Mouse (Mus musculus): ENCODE measurements around the gene Cmip.

Gene Cmip

DNA sequence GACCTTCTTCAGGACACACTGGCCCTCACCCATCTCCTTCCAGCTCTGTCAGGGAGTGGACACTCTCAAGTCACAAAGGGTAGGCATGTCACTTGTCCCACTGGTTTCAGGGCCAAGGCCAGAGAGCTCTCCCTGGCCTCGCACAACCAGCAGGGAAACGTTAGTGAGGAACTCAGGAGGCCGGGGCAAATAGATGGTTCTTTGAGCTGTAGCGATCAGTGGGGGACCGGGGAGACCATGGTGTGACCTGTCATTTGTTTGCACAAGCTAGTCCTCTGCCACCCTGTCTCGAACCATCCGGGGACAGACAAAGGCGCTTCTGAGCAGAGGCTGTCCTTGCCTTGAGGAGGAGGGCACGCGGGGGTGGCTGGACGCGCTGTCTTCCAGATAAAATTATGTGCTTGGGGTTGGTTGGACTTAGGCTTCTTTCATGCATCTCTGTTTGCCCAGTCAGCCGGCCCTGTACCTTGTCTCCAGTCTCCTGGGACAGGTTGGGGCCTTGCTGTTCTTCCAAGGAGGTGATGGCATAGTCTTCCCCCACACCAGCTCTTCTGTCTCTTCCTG is 99.3 kb downstream of the Cmip start:
- DNase-seq: no peak

DNA sequence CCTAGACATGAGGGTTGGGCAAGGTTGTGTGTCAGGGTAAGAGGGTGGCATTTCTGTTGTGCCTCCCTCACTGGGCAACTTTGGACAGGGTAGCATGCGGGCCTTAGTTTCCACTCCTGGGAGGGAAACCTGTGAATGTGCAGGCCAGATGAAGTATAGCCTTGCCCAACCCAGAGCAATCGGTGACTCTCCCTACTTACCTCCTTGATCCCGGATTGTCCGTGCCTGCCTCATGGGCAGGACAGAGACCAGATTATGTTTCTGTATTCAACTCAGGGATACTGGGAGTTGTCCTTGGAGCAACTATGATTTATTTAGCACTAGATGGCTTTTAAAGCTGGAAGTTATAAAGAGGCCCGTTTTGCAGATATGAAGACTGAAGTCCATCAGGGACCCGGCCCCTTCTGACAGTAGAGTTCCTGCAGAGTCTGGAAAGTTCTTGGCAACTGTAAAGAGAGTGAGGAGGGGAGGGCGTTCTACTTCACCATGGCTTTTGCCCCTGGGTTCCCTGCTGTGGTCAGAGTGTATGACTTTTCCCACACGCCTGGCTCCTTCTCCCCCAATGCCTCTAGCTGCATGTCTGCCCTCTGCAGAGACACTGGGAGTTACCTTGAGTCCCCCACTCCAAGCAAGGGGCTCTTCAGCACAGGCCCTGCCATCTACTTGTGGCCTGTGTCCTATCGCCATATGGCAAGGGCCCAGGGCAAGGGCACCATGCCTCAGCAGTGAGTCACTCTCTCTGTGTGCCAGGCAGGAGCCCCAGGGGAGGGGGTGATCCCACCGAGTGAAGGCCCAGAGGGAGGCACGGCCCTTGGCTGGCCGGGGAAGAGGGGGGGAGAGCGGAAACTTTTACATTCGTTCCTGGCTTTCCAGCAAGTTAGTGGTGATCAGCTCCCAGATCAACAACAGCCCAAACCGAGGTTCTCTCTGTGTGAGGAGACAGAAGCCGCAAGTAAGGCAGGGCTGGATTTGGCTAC is 100.9 kb downstream of the Cmip start:
- no peak for DNase-seq

- no peak for DNase-seq
These were observed 103.5 kb downstream of the Cmip start for GRCm38 (mm10) chr8:117360172-117360930.

GRCm38 (mm10) chr8:117361595-117362437 is 105.0 kb downstream of the Cmip start:
- no peak for DNase-seq

- DNase-seq: no peak
These were observed 105.5 kb downstream of the Cmip start for GRCm38 (mm10) chr8:117362438-117362726.

GRCm38 (mm10) chr8:117363291-117363690 is 106.4 kb downstream of the Cmip start:
- no peak for DNase-seq

DNA sequence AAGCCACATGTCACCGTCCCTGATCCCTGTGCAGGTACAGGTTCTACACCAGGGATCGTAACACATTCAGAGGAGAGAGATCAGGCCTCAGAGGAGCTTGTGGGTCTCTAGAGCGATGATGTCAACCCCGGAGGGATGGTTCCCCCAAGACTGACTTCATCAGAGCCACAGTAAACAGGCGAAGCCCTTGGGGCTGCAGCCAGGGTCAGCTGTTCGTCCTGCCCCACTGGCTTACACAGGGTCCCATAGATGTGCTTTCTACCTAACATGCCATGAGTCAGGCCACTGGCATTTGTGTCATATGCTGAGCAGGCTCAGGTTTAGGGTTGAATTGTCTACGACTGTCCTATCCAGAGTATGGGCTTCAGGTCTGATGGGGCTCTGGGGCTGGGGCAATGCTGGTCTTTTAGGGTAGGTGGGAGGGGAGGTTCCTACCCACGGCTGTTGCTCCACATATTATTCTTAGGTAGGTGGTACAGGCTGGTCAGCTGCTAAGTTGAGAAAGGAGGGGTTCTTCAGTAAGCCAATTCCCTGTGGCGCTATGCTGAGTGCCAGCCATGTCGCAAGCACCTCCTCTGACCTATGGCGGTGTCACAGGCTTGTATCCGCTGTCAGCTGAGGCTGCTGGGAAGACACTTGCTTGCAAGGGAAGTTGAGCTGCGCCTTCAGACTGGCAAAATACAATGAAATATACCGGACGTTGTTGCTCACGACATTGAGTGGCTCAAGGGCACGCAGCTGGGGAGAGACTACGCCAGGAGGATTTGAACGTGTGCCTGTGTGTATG is 107.7 kb downstream of the Cmip start:
- DNase-seq: no peak

GRCm38 (mm10) chr8:117366475-117366874 is 109.6 kb downstream of the Cmip start:
- DNase-seq: no peak

DNA sequence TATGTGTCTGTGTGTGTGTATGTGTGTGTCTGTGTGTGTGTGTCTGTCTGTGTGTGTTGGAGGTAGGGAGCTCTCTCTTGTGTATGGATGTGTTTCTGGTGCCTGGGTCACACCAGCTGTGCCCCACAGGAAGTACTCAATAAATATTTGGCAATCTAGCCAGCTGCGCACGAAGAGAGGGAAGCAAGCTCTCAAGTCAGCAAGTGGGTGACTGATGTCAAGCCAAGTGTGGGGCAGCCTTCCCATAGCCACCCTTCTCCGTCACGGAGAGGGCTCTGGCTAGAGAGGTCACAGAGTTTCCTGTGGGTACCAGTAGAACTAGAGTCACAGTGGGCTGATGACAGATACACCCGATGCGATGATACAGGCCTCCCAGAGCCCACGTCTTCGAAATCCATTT is 110.6 kb downstream of the Cmip start:
- no peak for DNase-seq

- no peak for DNase-seq
These were observed 111.9 kb downstream of the Cmip start for GRCm38 (mm10) chr8:117368781-117369180.

DNA sequence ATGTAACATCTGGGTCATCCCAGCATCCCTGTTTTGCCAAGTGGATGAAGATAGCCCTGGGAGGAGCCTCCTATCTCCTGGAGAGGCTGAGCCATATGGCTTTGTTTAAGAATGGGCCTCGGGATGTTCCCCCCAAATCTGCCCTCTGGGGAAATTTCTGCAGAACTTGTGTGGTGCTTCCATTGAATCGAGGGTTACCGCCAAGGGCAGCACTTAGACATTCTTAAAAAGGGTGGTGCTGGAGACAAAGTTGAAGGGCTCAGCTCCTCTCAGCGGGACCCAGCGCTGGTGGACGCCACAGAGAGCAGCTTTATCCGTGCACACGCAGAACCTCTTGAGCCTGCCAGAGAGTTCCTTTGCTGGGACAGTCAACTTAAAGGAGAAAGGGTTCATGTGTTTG is 113.1 kb downstream of the Cmip start:
- DNase-seq: no peak

DNA sequence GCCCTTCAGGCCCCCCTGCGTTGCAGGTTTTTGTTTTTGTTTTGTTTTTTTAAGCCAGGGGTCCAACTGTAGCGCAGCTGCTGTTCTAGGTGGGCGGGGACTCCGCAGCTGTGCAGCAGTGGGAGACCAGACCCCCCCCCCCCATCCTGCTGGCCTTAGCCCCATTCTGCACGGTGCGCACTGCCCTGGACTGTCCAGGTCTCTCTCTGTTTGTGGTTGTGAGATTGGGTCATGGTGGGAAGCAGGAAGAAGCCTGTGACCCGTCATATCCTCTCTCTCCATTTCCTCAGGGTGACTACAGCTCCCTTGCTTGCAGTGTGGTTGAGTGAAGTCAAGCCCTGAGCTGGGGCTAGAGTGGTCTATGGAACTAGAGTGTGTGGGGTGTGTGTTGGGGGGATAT is 114.3 kb downstream of the Cmip start:
- no peak for DNase-seq

- DNase-seq: peak; percentile 52
These were observed 115.2 kb downstream of the Cmip start for GRCm38 (mm10) chr8:117372070-117372469.

DNA sequence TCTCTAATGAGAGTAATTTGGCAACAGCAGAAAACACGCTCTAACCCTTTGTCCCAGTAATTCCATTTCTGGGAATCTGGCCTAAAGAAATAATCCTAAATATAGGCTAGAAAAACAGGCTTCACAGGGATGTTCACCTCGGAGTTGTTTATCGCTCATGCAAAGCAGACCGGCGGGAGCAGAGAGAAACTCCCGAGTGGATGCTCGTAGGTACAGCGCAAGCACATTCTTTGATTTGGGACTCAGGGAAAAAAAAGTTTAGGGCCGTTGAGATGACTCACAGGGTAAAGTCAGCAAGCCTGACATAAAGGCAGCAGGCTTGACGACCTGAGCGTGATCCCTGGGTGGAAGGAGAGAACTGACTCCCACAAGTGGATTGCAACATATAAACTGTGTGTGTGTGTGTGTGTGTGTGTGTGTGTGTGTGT is 116.2 kb downstream of the Cmip start:
- no peak for DNase-seq

DNA sequence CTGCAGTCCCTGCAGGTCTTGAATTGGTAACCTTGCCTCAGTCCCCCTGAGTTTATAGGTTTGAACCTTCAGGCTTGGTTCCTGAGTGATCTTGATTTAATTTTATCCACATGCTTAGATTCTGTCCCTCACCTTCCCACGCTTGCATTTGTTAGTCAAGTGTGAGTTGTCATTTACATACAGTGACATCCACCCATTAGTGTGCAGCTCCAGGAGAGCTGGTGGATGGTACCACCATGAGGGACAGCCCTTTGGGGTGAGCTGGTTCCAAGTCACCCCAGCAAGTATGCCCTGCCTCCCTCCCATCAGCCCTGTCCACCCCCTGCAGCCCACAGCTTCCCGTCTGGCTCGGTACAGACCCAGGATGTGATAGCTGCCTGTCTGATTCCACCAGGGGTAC is 117.2 kb downstream of the Cmip start:
- DNase-seq: no peak

DNA sequence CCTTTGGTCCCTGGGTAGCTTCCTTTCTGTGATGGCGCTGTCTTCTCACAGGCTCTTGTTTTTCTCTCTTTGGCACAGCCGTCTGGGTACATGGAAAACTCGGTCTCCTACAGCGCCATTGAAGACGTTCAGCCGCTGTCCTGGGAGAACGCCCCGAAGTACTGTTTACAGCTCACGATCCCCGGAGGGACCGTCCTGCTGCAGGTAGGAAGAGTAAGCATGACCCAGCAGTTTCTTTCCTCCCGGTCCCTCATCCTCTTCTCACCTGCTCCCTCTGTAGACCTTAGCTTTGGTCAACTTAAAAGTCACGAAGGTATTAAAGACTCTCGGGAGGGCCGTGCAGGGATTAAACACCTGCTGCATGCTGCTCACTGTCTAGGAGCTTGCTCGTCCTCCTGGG is 120.1 kb downstream of the Cmip start:
- DNase-seq: no peak

GRCm38 (mm10) chr8:117378625-117379024 is 121.8 kb downstream of the Cmip start:
- DNase-seq: no peak

DNA sequence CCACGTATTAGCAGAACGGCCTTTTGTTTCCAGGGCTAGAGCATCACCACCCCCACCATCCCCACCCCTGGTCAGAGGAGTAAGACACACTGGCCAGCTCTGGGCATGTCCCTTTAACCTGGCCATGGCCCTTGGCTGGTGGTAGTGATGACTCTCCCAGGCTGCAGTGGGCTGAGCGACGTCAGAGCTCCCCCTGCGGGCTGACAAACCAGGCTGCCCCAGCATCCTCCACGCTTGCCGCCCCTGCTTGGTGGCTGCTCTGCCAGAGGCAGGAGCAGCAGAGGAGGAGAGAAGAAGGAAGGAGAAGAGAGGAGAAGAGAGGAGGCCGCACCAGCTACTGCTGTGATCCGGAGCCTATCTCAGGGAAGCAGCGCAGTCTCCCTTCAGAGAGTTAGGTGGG is 122.3 kb downstream of the Cmip start:
- DNase-seq: peak; percentile 80

- no peak for DNase-seq
These were observed 123.9 kb downstream of the Cmip start for GRCm38 (mm10) chr8:117380796-117381195.

DNA sequence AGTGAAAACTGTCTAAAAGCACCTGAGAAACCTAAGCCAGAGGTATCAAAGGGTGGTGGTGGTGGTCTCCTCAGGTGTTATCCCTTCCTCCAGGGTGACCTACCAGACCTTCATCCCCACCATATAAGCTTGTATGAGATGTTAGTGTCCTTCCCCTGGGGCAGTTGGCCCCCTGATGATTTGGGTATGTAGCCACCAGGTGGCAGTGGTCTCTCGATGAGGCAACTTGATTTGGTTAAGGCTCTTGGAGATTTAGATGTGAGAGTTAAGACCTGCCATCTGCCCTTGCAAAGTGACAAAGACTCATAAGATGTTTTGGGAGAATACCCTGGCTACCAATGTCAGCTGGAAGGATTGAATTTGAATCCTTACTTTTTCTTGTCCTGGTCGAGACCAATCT is 129.3 kb downstream of the Cmip start:
- DNase-seq: no peak

DNA sequence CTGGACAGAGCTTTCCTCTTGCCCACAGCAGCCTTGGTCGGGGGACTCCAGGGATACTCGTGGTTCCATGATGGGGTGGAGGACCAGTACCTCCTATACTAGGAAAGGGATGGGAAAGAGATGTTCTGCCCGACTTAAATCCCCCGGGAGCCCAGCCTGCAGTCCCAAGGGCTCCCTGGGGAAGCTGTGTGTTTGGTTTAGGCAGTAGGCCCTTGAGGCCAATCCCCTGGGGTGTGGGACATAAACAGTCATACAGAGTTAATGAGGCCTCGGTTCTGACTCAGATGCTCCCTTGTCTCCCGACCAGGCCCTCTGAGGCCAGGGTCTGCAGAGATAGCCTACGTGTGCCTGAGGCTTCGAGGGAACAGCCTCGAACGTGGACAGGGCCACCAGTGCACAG is 130.8 kb downstream of the Cmip start:
- DNase-seq: no peak

DNA sequence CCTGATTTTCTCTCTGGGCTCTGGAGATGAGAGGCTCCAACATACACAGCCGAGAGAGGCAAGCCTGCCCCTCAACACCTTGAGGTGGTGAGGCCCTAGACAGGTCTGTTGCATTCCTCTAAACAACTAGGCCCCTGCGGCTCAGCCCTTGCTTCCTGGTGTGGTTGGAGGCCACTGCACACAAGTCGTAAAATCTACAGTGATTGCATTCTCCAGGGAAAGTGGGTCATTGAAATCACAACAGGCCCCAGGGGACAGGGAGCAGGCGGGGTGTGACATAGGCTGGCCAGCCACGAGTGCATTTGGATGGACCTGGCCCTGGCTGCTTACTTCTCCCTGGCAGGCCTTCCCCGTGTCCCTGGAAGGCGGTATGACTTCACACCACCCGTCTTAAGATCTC is 131.5 kb downstream of the Cmip start:
- no peak for DNase-seq
